Mouse (Mus musculus): ENCODE results near the gene Camkmt. TPM values are rescaled to one million over a fixed set of nuclear protein-coding genes. Genes with fewer than 3 reads are reported as not detected.

The Camkmt gene
- polyA plus RNA-seq, 2 experiments = 4.2 to 11.0 TPM

GRCm38 (mm10) chr17:85138393-85138792 lies 48.0 kb downstream of the Camkmt start:
- no peak for TF ChIP-seq POLR2A (IDR thresholded peaks at IDR 0.05; ENCODE audit: borderline replicate concordance, extremely low read depth, insufficient read depth, insufficient read length)
- no peaks in the 10 kb centered on the region for H3K27me3 ChIP-seq (ENCODE audit: control insufficient read depth, insufficient read depth, low read length)
- ATAC-seq (ENCODE audit: low FRiP score, low read depth) (no peak), DNase-seq (ENCODE audit: low spot score) (no peak)
- H3K4me1 ChIP-seq (ENCODE audit: control insufficient read depth, insufficient read depth, low read length) = no peaks in the 10 kb centered on the region
- no peak overlapping the region for H3K4me2 ChIP-seq (replicated peaks; ENCODE audit: low read depth, low read length, severe bottlenecking)
- H3K9me3 ChIP-seq (ENCODE audit: control insufficient read depth, low read length) = no peaks in the 10 kb centered on the region
- H3K4me3 ChIP-seq (replicated peaks; ENCODE audit: low read length) = no peak overlapping the region
- 80% methylated on average over 1 of the region's 1 CpGs for WGBS
- no peak overlapping the region for H3K9ac ChIP-seq (ENCODE audit: low read depth, low read length, severe bottlenecking)
- H3K36me3 ChIP-seq (ENCODE audit: control insufficient read depth, insufficient read depth, low read length) = no peaks in the 10 kb centered on the region
- H3K27ac ChIP-seq (replicated peaks; ENCODE audit: low read depth, low read length) = no peak overlapping the region

DNA sequence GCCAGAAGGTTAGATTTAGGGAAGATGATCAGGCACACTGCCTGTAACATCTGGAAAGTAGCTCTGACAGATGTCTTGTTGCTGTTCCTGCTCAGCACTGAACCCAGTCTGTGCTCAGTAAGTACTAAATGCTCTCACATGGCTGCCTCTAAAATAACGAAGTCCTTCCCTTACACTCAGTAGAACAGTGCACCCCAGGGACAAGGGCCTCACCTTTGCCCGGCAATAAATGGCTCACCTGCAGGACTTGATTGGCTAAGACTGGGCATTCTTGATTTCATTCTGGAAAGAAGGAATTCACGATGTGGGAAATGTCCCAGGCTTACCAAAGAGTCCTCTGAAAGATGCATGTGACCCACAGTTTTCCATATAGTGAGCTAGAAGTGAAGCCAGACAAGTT lies 51.3 kb downstream of the Camkmt start:
- Histone ChIP-seq H3K27ac (replicated peaks; ENCODE audit: low read depth, low read length) (no peak overlapping the region), H3K36me3 (ENCODE audit: control insufficient read depth, insufficient read depth, low read length) (no peaks in the 10 kb centered on the region), H3K4me3 (replicated peaks; ENCODE audit: low read length) (no peak overlapping the region), H3K27me3 (ENCODE audit: control insufficient read depth, insufficient read depth, low read length) (no peaks in the 10 kb centered on the region), H3K4me2 (replicated peaks; ENCODE audit: low read depth, low read length, severe bottlenecking) (no peak overlapping the region), H3K9ac (ENCODE audit: low read depth, low read length, severe bottlenecking) (no peak overlapping the region), H3K9me3 (ENCODE audit: control insufficient read depth, low read length) (no peaks in the 10 kb centered on the region), H3K4me1 (ENCODE audit: control insufficient read depth, insufficient read depth, low read length) (no peaks in the 10 kb centered on the region)
- WGBS = 36% methylated on average over 3 of the region's 3 CpGs
- DNase-seq (ENCODE audit: low spot score) (no peak), ATAC-seq (ENCODE audit: low FRiP score, low read depth) (no peak)
- no peak for TF ChIP-seq POLR2A (IDR thresholded peaks at IDR 0.05; ENCODE audit: borderline replicate concordance, extremely low read depth, insufficient read depth, insufficient read length)

DNA sequence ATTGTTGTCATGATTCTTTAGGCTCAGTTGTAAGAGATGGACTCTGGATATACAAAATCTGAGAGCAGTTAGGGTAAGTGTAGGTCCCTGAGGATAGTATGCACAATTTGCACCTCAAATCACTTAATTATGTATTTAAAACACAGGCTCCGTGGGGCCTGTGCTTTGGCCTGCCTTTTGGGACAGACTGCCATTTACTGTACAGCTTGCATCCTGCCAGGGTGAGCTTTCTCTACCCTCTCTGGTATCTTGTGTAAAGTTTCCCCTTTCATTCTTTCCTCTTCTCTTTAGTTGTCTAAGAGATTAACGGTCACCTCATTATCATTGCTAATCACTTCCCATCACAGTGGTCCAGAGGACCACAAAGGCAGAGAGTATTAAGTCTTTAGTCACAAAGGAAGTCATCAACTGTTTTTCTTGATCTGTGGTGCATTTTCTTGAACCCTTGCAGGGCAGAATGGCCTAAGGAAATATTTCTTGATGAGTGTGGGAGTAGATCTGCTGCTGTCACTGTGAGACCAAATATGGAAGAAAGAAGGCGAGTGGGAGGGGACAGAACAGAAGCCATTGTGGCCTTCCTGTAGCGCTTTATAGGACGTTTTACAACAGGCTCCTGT lies 52.3 kb downstream of the Camkmt start:
- Histone ChIP-seq H3K36me3 (ENCODE audit: control insufficient read depth, insufficient read depth, low read length) (no peaks in the 10 kb centered on the region), H3K4me2 (replicated peaks; ENCODE audit: low read depth, low read length, severe bottlenecking) (no peak overlapping the region), H3K9ac (ENCODE audit: low read depth, low read length, severe bottlenecking) (no peak overlapping the region), H3K4me1 (ENCODE audit: control insufficient read depth, insufficient read depth, low read length) (no peaks in the 10 kb centered on the region), H3K9me3 (ENCODE audit: control insufficient read depth, low read length) (no peaks in the 10 kb centered on the region), H3K27ac (replicated peaks; ENCODE audit: low read depth, low read length) (no peak overlapping the region), H3K27me3 (ENCODE audit: control insufficient read depth, insufficient read depth, low read length) (no peaks in the 10 kb centered on the region), H3K4me3 (replicated peaks; ENCODE audit: low read length) (no peak overlapping the region)
- TF ChIP-seq POLR2A (IDR thresholded peaks at IDR 0.05; ENCODE audit: borderline replicate concordance, extremely low read depth, insufficient read depth, insufficient read length) = no peak
- ATAC-seq (ENCODE audit: low FRiP score, low read depth) = no peak
- 40% methylated on average over 5 of the region's 5 CpGs for WGBS
- no peak for DNase-seq (ENCODE audit: low spot score)

GRCm38 (mm10) chr17:85144141-85144540 lies 53.8 kb downstream of the Camkmt start:
- 89% methylated on average over 6 of the region's 6 CpGs for WGBS

DNA sequence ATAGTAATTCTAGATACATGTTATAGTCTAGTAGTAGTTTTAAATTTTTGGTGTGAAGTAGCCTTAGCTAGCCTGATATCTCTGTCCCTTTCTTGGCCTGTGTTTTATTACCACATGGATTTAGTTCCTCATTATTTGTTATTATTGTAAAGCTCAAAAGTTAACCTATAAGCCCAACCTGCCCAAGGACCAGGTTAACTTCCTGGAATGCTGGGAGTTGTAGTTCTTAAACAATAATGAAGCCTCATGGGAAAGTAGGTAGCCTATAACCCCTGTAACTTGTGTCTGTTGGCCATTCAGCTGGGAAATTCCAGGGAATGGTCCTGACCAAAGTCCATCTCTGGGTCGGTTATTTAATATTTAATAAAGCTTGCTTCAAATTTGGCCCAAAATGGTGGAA lies 58.0 kb downstream of the Camkmt start:
- H3K27ac ChIP-seq (replicated peaks; ENCODE audit: low read depth, low read length) = no peak overlapping the region
- H3K9me3 ChIP-seq (ENCODE audit: control insufficient read depth, low read length) = no peaks in the 10 kb centered on the region
- TF ChIP-seq POLR2A (IDR thresholded peaks at IDR 0.05; ENCODE audit: borderline replicate concordance, extremely low read depth, insufficient read depth, insufficient read length) = no peak
- H3K36me3 ChIP-seq (ENCODE audit: control insufficient read depth, insufficient read depth, low read length) = no peaks in the 10 kb centered on the region
- H3K4me1 ChIP-seq (ENCODE audit: control insufficient read depth, insufficient read depth, low read length) = no peaks in the 10 kb centered on the region
- 81% methylated on average over 1 of the region's 1 CpGs for WGBS
- no peak for ATAC-seq (ENCODE audit: low FRiP score, low read depth)
- DNase-seq (ENCODE audit: low spot score) = no peak
- H3K4me2 ChIP-seq (replicated peaks; ENCODE audit: low read depth, low read length, severe bottlenecking) = no peak overlapping the region
- no peak overlapping the region for H3K9ac ChIP-seq (ENCODE audit: low read depth, low read length, severe bottlenecking)
- no peak overlapping the region for H3K4me3 ChIP-seq (replicated peaks; ENCODE audit: low read length)
- no peaks in the 10 kb centered on the region for H3K27me3 ChIP-seq (ENCODE audit: control insufficient read depth, insufficient read depth, low read length)

More at GRCm38 (mm10) chr17:85144141-85144540, 53.8 kb downstream of the Camkmt start:
- H3K9me3 ChIP-seq (ENCODE audit: control insufficient read depth, low read length) = no peaks in the 10 kb centered on the region
- ATAC-seq (ENCODE audit: low FRiP score, low read depth) (no peak), DNase-seq (ENCODE audit: low spot score) (no peak)
- H3K27ac ChIP-seq (replicated peaks; ENCODE audit: low read depth, low read length) = no peak overlapping the region
- H3K4me3 ChIP-seq (replicated peaks; ENCODE audit: low read length) = no peak overlapping the region
- no peaks in the 10 kb centered on the region for H3K36me3 ChIP-seq (ENCODE audit: control insufficient read depth, insufficient read depth, low read length)
- no peaks in the 10 kb centered on the region for H3K4me1 ChIP-seq (ENCODE audit: control insufficient read depth, insufficient read depth, low read length)
- no peak overlapping the region for H3K9ac ChIP-seq (ENCODE audit: low read depth, low read length, severe bottlenecking)
- no peak overlapping the region for H3K4me2 ChIP-seq (replicated peaks; ENCODE audit: low read depth, low read length, severe bottlenecking)
- H3K27me3 ChIP-seq (ENCODE audit: control insufficient read depth, insufficient read depth, low read length) = no peaks in the 10 kb centered on the region
- no peak for TF ChIP-seq POLR2A (IDR thresholded peaks at IDR 0.05; ENCODE audit: borderline replicate concordance, extremely low read depth, insufficient read depth, insufficient read length)
